Mouse (Mus musculus): ENCODE measurements around the gene Gm10318. TPM values are rescaled to one million over a fixed set of nuclear protein-coding genes. Genes with fewer than 3 reads are reported as not detected.

Gene Gm10318
- not detected in 2 replicates for polyA plus RNA-seq (2016; fragmentation: Nextera tagmentation; extraction: Ambion mirVana)

GRCm38 (mm10) chr10:77852559-77852958 is at the start of gene Gm10318:
Gene Gm10318, plus strand, starts transcription at chr10:77852859.
- Histone ChIP-seq H3K36me3 (replicated peaks) (no peaks in the 10 kb centered on the region), H3K27me3 (ENCODE audit: poor library complexity, severe bottlenecking) (no peaks in the 10 kb centered on the region), H3K9me3 (peaks cover 5% of the 10 kb centered on the region; the same call in 1 of the 2 replicates), H3K27ac (0 out of 2 replicates have a peak within 1 kb of the TSS, but pooled peaks have one; percentile 40), H3K4me1 (peaks cover 12% of the 10 kb centered on the region), H3K4me3 (no peak within 1 kb of the TSS)
- 70% methylated on average over 9 of the region's 9 CpGs for whole genome bisulfite sequencing
- DNase-seq (ENCODE audit: extremely low spot score, low spot score), result no peak

- H3K4me1 ChIP-seq, result peaks cover 3% of the 10 kb centered on the region
- H3K4me3 ChIP-seq, result no peak overlapping the region
- no peak overlapping the region for H3K27ac ChIP-seq
- DNase-seq (ENCODE audit: extremely low spot score, low spot score), result no peak
- no peaks in the 10 kb centered on the region for H3K36me3 ChIP-seq (replicated peaks)
- 88% methylated on average over 3 of the region's 3 CpGs for WGBS
- H3K9me3 ChIP-seq, result peaks cover 8% of the 10 kb centered on the region
- no peaks in the 10 kb centered on the region for H3K27me3 ChIP-seq (ENCODE audit: poor library complexity, severe bottlenecking)
Observed at GRCm38 (mm10) chr10:77804095-77804494, 48.6 kb upstream of the Gm10318 start.

GRCm38 (mm10) chr10:77811743-77812142 is 40.9 kb upstream of the Gm10318 start, which contains the start of gene Gm9507:
Gene Gm9507, minus strand, starts transcription at chr10:77811843.
- peaks cover 4% of the 10 kb centered on the region; the same call in 1 of the 2 replicates for H3K4me1 ChIP-seq
- H3K36me3 ChIP-seq (replicated peaks), result no peaks in the 10 kb centered on the region
- WGBS, result 77% methylated on average over 5 of the region's 5 CpGs
- H3K4me3 ChIP-seq, result no peak within 1 kb of the TSS
- DNase-seq (ENCODE audit: extremely low spot score, low spot score), result no peak
- H3K27me3 ChIP-seq (ENCODE audit: poor library complexity, severe bottlenecking), result no peaks in the 10 kb centered on the region
- H3K9me3 ChIP-seq, result peaks cover 15% of the 10 kb centered on the region
- H3K27ac ChIP-seq, result no peak within 1 kb of the TSS

- 0 out of 2 replicates have a peak within 1 kb of the TSS, but pooled peaks have one; percentile 3 for H3K27ac ChIP-seq
- WGBS, result 61% methylated on average over 4 of the region's 4 CpGs
- no peaks in the 10 kb centered on the region for H3K36me3 ChIP-seq (replicated peaks)
- no peak for DNase-seq (ENCODE audit: extremely low spot score, low spot score)
- no peak within 1 kb of the TSS for H3K4me3 ChIP-seq
- peaks cover 11% of the 10 kb centered on the region for H3K4me1 ChIP-seq
- peaks cover 6% of the 10 kb centered on the region; the same call in 1 of the 2 replicates for H3K9me3 ChIP-seq
- no peaks in the 10 kb centered on the region for H3K27me3 ChIP-seq (ENCODE audit: poor library complexity, severe bottlenecking)
Observed at GRCm38 (mm10) chr10:77814382-77814781, 38.3 kb upstream of the Gm10318 start, which contains the start of gene Gm2696. Gene Gm2696, plus strand, starts transcription at chr10:77814682.

GRCm38 (mm10) chr10:77815514-77815913 is 37.1 kb upstream of the Gm10318 start:
- peak; percentile 36 for DNase-seq (ENCODE audit: extremely low spot score, low spot score)
- Histone ChIP-seq H3K36me3 (replicated peaks) (no peaks in the 10 kb centered on the region), H3K4me3 (no peak overlapping the region), H3K4me1 (peaks cover 11% of the 10 kb centered on the region), H3K27ac (no peak overlapping the region), H3K27me3 (ENCODE audit: poor library complexity, severe bottlenecking) (no peaks in the 10 kb centered on the region), H3K9me3 (no peaks in the 10 kb centered on the region)
- WGBS, result 24% methylated on average over 5 of the region's 5 CpGs

GRCm38 (mm10) chr10:77818523-77818922 is 34.1 kb upstream of the Gm10318 start:
- Histone ChIP-seq H3K9me3 (peaks cover 1% of the 10 kb centered on the region; the same call in 1 of the 2 replicates), H3K27me3 (ENCODE audit: poor library complexity, severe bottlenecking) (no peaks in the 10 kb centered on the region), H3K4me3 (no peak overlapping the region), H3K36me3 (replicated peaks) (no peaks in the 10 kb centered on the region), H3K4me1 (peaks cover 11% of the 10 kb centered on the region), H3K27ac (peak overlapping the region; percentile 25; the same call in 1 of the 2 replicates)
- WGBS, result 92% methylated on average over 4 of the region's 4 CpGs
- DNase-seq (ENCODE audit: extremely low spot score, low spot score), result no peak

GRCm38 (mm10) chr10:77819203-77819602 is 33.5 kb upstream of the Gm10318 start:
- peaks cover 8% of the 10 kb centered on the region; the same call in 1 of the 2 replicates for H3K9me3 ChIP-seq
- peaks cover 11% of the 10 kb centered on the region for H3K4me1 ChIP-seq
- DNase-seq (ENCODE audit: extremely low spot score, low spot score), result no peak
- no peak overlapping the region for H3K4me3 ChIP-seq
- H3K27me3 ChIP-seq (ENCODE audit: poor library complexity, severe bottlenecking), result no peaks in the 10 kb centered on the region
- 0 out of 2 replicates have a peak overlapping the region, but pooled peaks have one; percentile 25 for H3K27ac ChIP-seq
- no peaks in the 10 kb centered on the region for H3K36me3 ChIP-seq (replicated peaks)
- 23% methylated on average over 4 of the region's 4 CpGs for WGBS

- Histone ChIP-seq H3K4me3 (no peak within 1 kb of the TSS), H3K36me3 (replicated peaks) (no peaks in the 10 kb centered on the region), H3K27me3 (ENCODE audit: poor library complexity, severe bottlenecking) (no peaks in the 10 kb centered on the region), H3K4me1 (no peaks in the 10 kb centered on the region), H3K9me3 (peaks cover 8% of the 10 kb centered on the region; the same call in 1 of the 2 replicates), H3K27ac (no peak within 1 kb of the TSS)
- no peak for DNase-seq (ENCODE audit: extremely low spot score, low spot score)
- 76% methylated on average over 6 of the region's 6 CpGs for WGBS
Observed at GRCm38 (mm10) chr10:77826951-77827350, 25.7 kb upstream of the Gm10318 start, which contains the start of gene Krtap10-4. Gene Krtap10-4, minus strand, starts transcription at chr10:77827095.

- no peak within 1 kb of the TSS for H3K4me3 ChIP-seq
- WGBS, result 72% methylated on average over 9 of the region's 9 CpGs
Observed at GRCm38 (mm10) chr10:77835647-77836046, 17.0 kb upstream of the Gm10318 start, which contains the start of gene Krtap10-10. Gene Krtap10-10, plus strand, starts transcription at chr10:77835947.

GRCm38 (mm10) chr10:77839006-77839405 is 13.7 kb upstream of the Gm10318 start:
- no peak overlapping the region for H3K4me3 ChIP-seq
- no peaks in the 10 kb centered on the region for H3K27me3 ChIP-seq (ENCODE audit: poor library complexity, severe bottlenecking)
- H3K4me1 ChIP-seq, result no peaks in the 10 kb centered on the region
- no peaks in the 10 kb centered on the region for H3K36me3 ChIP-seq (replicated peaks)
- WGBS, result 81% methylated on average over 6 of the region's 6 CpGs
- DNase-seq (ENCODE audit: extremely low spot score, low spot score), result no peak
- peaks cover 12% of the 10 kb centered on the region; the same call in 1 of the 2 replicates for H3K9me3 ChIP-seq
- H3K27ac ChIP-seq, result no peak overlapping the region

More at GRCm38 (mm10) chr10:77835647-77836046, 17.0 kb upstream of the Gm10318 start, which contains the start of gene Krtap10-10:
- Histone ChIP-seq H3K27ac (no peak within 1 kb of the TSS), H3K9me3 (no peaks in the 10 kb centered on the region), H3K27me3 (ENCODE audit: poor library complexity, severe bottlenecking) (no peaks in the 10 kb centered on the region), H3K36me3 (replicated peaks) (no peaks in the 10 kb centered on the region), H3K4me1 (no peaks in the 10 kb centered on the region)
- no peak for DNase-seq (ENCODE audit: extremely low spot score, low spot score)

GRCm38 (mm10) chr10:77846503-77846902 is 6.2 kb upstream of the Gm10318 start, which contains the start of gene Gm36176:
Gene Gm36176, plus strand, starts transcription at chr10:77846803.
- 76% methylated on average over 3 of the region's 3 CpGs for WGBS
- H3K4me1 ChIP-seq, result no peaks in the 10 kb centered on the region
- peaks cover 22% of the 10 kb centered on the region; the same call in 1 of the 2 replicates for H3K9me3 ChIP-seq
- H3K36me3 ChIP-seq (replicated peaks), result no peaks in the 10 kb centered on the region
- H3K27ac ChIP-seq, result 0 out of 2 replicates have a peak within 1 kb of the TSS, but pooled peaks have one; percentile 15
- DNase-seq (ENCODE audit: extremely low spot score, low spot score), result no peak
- H3K27me3 ChIP-seq (ENCODE audit: poor library complexity, severe bottlenecking), result no peaks in the 10 kb centered on the region
- no peak within 1 kb of the TSS for H3K4me3 ChIP-seq

- no peak for DNase-seq (ENCODE audit: extremely low spot score, low spot score)
- peaks cover 22% of the 10 kb centered on the region; the same call in 1 of the 2 replicates for H3K9me3 ChIP-seq
- H3K27me3 ChIP-seq (ENCODE audit: poor library complexity, severe bottlenecking), result no peaks in the 10 kb centered on the region
- no peaks in the 10 kb centered on the region for H3K4me1 ChIP-seq
- H3K4me3 ChIP-seq, result no peak overlapping the region
- H3K27ac ChIP-seq, result 0 out of 2 replicates have a peak overlapping the region, but pooled peaks have one; percentile 15
- 23% methylated on average over 2 of the region's 2 CpGs for WGBS
- H3K36me3 ChIP-seq (replicated peaks), result no peaks in the 10 kb centered on the region
Observed at GRCm38 (mm10) chr10:77846961-77847360, 5.7 kb upstream of the Gm10318 start.

- Histone ChIP-seq H3K27ac (0 out of 2 replicates have a peak overlapping the region, but pooled peaks have one; percentile 15), H3K9me3 (peaks cover 22% of the 10 kb centered on the region; the same call in 1 of the 2 replicates), H3K4me1 (no peaks in the 10 kb centered on the region), H3K36me3 (replicated peaks) (no peaks in the 10 kb centered on the region), H3K27me3 (ENCODE audit: poor library complexity, severe bottlenecking) (no peaks in the 10 kb centered on the region), H3K4me3 (no peak overlapping the region)
- WGBS, result 81% methylated on average over 2 of the region's 2 CpGs
- no peak for DNase-seq (ENCODE audit: extremely low spot score, low spot score)
Observed at GRCm38 (mm10) chr10:77847538-77847937, 5.1 kb upstream of the Gm10318 start.
